Mouse (Mus musculus) hindbrain, embryonic 12.5 days (tissue): ENCODE data around the gene Mup1. TPM values are rescaled to one million over a fixed set of nuclear protein-coding genes. Genes with fewer than 3 reads are reported as not detected.
"Not testable (repeated sequence)": the region's sequence is repeated elsewhere in the genome, so short reads cannot be mapped to it uniquely, and the experiment has no call there.

Experiments
- ATAC-seq: fragments of 200-750 bp; cut with Nextera tagmentation; 2 replicates; pipeline ENCODE4 v1.8.0; 2017; ENCODE audit warnings: moderate TSS enrichment; ENCODE audit not compliant: low FRiP score
- H3K27ac ChIP-seq: fragments of 300-500 bp; sonication (generic); 2 replicates; pipeline ENCODE4 v1.5.1; 2016; ENCODE audit warnings: mild to moderate bottlenecking
- H3K27me3 ChIP-seq: fragments of 300-500 bp; sonication (generic); 2 replicates; pipeline ENCODE4 v1.6.1; 2016; ENCODE audit warnings: mild to moderate bottlenecking
- H3K36me3 ChIP-seq: fragments of 300-500 bp; sonication (generic); 2 replicates; pipeline ENCODE4 v1.6.1; 2016; ENCODE audit warnings: mild to moderate bottlenecking
- H3K4me1 ChIP-seq: fragments of 300-500 bp; sonication (generic); 2 replicates; pipeline ENCODE4 v1.6.1; 2016
- H3K4me2 ChIP-seq: fragments of 300-500 bp; sonication (generic); replicated peaks from 2 replicates; pipeline ENCODE4 v1.6.1; 2016; ENCODE audit warnings: mild to moderate bottlenecking
- H3K4me3 ChIP-seq: fragments of 300-500 bp; sonication (generic); 2 replicates; pipeline ENCODE4 v1.5.1; 2016; ENCODE audit warnings: mild to moderate bottlenecking
- H3K9ac ChIP-seq: fragments of 300-500 bp; sonication (generic); 2 replicates; pipeline ENCODE4 v1.6.1; 2016; ENCODE audit warnings: mild to moderate bottlenecking, moderate library complexity
- H3K9me3 ChIP-seq: fragments of 300-500 bp; sonication (generic); replicated peaks from 2 replicates; pipeline ENCODE4 v1.6.1; 2016; ENCODE audit warnings: mild to moderate bottlenecking
- WGBS: fragments of 180-500 bp; shearing (Covaris S2); methylation state at CpG from one replicate; pipeline ENCODE4 v1.1.7; 2016; 5-methylcytosine and 5-hydroxymethylcytosine counted together
- polyA plus RNA-seq: library from polyadenylated mRNA; unstranded; fragments of >200 nt; fragmentation: Nextera tagmentation; extraction: Ambion mirVana; gene quantifications from 2 replicates; pipeline ENCODE4 v1.2.1, GENCODE M21; 2016

Gene Mup1
- polyA plus RNA-seq = not detected in 2 replicates

GRCm38 (mm10) chr4:60501860-60502259, at the start of gene Mup1:
Mup1 (minus strand) TSS chr4:60501960.
- not testable (repeated sequence) for H3K4me1 ChIP-seq, H3K27me3 ChIP-seq, ATAC-seq, H3K9ac ChIP-seq, H3K4me2 ChIP-seq, H3K4me3 ChIP-seq, H3K36me3 ChIP-seq, H3K9me3 ChIP-seq, H3K27ac ChIP-seq
- WGBS = 88% methylated on average over 2 of the region's 4 CpGs

Other genes with a start within 250 kb of the Mup1 start
- gene Mup9, start 80.0 kb downstream of the Mup1 start, polyA plus RNA-seq = not detected in 2 replicates
- not detected in 2 replicates for gene Mup10, start 80.2 kb upstream of the Mup1 start, polyA plus RNA-seq
- gene Mup11, start 160.5 kb upstream of the Mup1 start, polyA plus RNA-seq = not detected in 2 replicates
- not detected in 2 replicates for gene Mup12, start 239.4 kb upstream of the Mup1 start, polyA plus RNA-seq